Mouse (Mus musculus) heart, postnatal 0 days (tissue): ENCODE data around the gene Tns1.

Experiments
- CTCF ChIP-seq: IDR thresholded peaks from 2 replicates; pipeline ENCODE4 v1.5.1; 2016; ENCODE audit warnings: antibody characterized with exemption, control low read depth, low read depth
- EP300 ChIP-seq: IDR thresholded peaks from 2 replicates; pipeline ENCODE4 v1.6.1; 2016; ENCODE audit warnings: antibody characterized with exemption, low read depth

- TF ChIP-seq EP300 (no peak), CTCF (no peak)
Observed at GRCm38 (mm10) chr1:74013296-74014031, 110.8 kb downstream of the Tns1 start.
